Comparison of ENCODE assay signal across 8 mouse cellular contexts in genomic region chr12:112593951-112594915, GRCm38 (mm10). TPM values are rescaled to one million over a fixed set of nuclear protein-coding genes. Genes with fewer than 3 reads are reported as not detected.
DNase-seq lines count a peak whose midpoint lies in the region; ATAC-seq lines count a peak whose summit lies in the region.

No protein-coding gene starts in this region.

- WGBS in kidney, embryonic 16.5 days = 68% methylated on average over 16 of the region's 16 CpGs
- 77% methylated on average over 16 of the region's 16 CpGs for WGBS in midbrain, embryonic 14.5 days

- H3K27me3 ChIP-seq in kidney, embryonic 16.5 days (ENCODE audit: insufficient read depth, low read length) = 0 out of 2 replicates have a peak, but pooled peaks cover 2% of the 10 kb centered on the region
- H3K27me3 ChIP-seq in midbrain, embryonic 14.5 days (ENCODE audit: control insufficient read depth, insufficient read depth, low read length) = peaks cover 15% of the 10 kb centered on the region

- no peaks in the 10 kb centered on the region for H3K9me3 ChIP-seq in kidney, embryonic 16.5 days (ENCODE audit: low read length)
- no peaks in the 10 kb centered on the region for H3K9me3 ChIP-seq in midbrain, embryonic 14.5 days (ENCODE audit: control insufficient read depth, low read length)

- no peak for ATAC-seq in kidney, embryonic 16.5 days (ENCODE audit: low FRiP score, low TSS enrichment)
- ATAC-seq in activated CD4-positive, CD25-positive, alpha-beta regulatory T cell, adult 4 months = peak; percentile 79
- ATAC-seq in inflammation-experienced regulatory T-cells, adult 6 months = peak; percentile 78
- ATAC-seq in neutrophil, adult 5-6 weeks (ENCODE audit: extremely low read depth, insufficient number of reproducible peaks, low FRiP score, poor library complexity, severe bottlenecking) = 0 out of 2 replicates have a peak, but pooled peaks have one; percentile 18
- no peak for ATAC-seq in midbrain, embryonic 14.5 days (ENCODE audit: low FRiP score, low TSS enrichment)

- peaks cover 39% of the 10 kb centered on the region for H3K4me1 ChIP-seq in kidney, embryonic 16.5 days (ENCODE audit: insufficient read depth, low read length)
- H3K4me1 ChIP-seq in midbrain, embryonic 14.5 days (ENCODE audit: control insufficient read depth, insufficient read depth, low read length) = peaks cover 8% of the 10 kb centered on the region; the same call in 1 of the 2 replicates

- no peak overlapping the region for H3K4me3 ChIP-seq in kidney, embryonic 16.5 days (ENCODE audit: low read length)
- H3K4me3 ChIP-seq in midbrain, embryonic 14.5 days (replicated peaks; ENCODE audit: low read depth, low read length) = no peak overlapping the region

- no peak overlapping the region for H3K4me2 ChIP-seq in kidney, embryonic 16.5 days (replicated peaks; ENCODE audit: low read depth, low read length)
- no peak overlapping the region for H3K4me2 ChIP-seq in midbrain, embryonic 14.5 days (ENCODE audit: low read length)

- H3K36me3 ChIP-seq in kidney, embryonic 16.5 days (ENCODE audit: insufficient read depth, low read length) = no peaks in the 10 kb centered on the region
- no peaks in the 10 kb centered on the region for H3K36me3 ChIP-seq in midbrain, embryonic 14.5 days (ENCODE audit: control insufficient read depth, insufficient read depth, low read length)

- intact Hi-C loops in left cerebral cortex, postnatal 36 days (cut with DNase I) = no loop called here
- intact Hi-C loops in gastrocnemius, postnatal 14 days (cut with DNase I; ENCODE audit: low total_unique reads) = no loop called here

- H3K9ac ChIP-seq in kidney, embryonic 16.5 days (replicated peaks; ENCODE audit: low read length) = peak overlapping the region; percentile 29
- H3K9ac ChIP-seq in midbrain, embryonic 14.5 days (replicated peaks; ENCODE audit: low read length) = no peak overlapping the region

- H3K27ac ChIP-seq in kidney, embryonic 16.5 days (ENCODE audit: low read length) = no peak overlapping the region
- H3K27ac ChIP-seq in midbrain, embryonic 14.5 days (replicated peaks; ENCODE audit: low read depth, low read length) = no peak overlapping the region

- DNase-seq in kidney, adult 8-10 months = no peak
- DNase-seq in left cerebral cortex, postnatal 36 days (ENCODE audit: low spot score in 2 of 2) = no peak
- no peak for DNase-seq in midbrain, embryonic 14.5 days
- DNase-seq in gastrocnemius, postnatal 14 days = no peak

RNA-seq across cellular contexts. Expression of gene Inf2, which starts 5.6 kb away (rescaled TPM):
- polyA plus RNA-seq in kidney, embryonic 16.5 days (2015; fragmentation: Nextera tagmentation; extraction: Ambion mirVana) = 4.7 and 5.3 TPM in 2 replicates
- 10 to 100 TPM in 1 of 2 experiments, 1 to 10 TPM in 1; 9.9 to 11.0 TPM for polyA plus RNA-seq in activated CD4-positive, CD25-positive, alpha-beta regulatory T cell, adult 4 months (2017; shearing (Covaris generic))
- 10 to 100 TPM in 2 of 3 experiments, 1 to 10 TPM in 1; 9.8 to 12.8 (median 11.9) TPM for polyA plus RNA-seq in inflammation-experienced regulatory T-cells, adult 6 months (2017; shearing (Covaris generic))
- 5.8 and 6.5 TPM in 2 replicates for total RNA-seq in neutrophil, adult 5-6 weeks (2017)
- total RNA-seq in left cerebral cortex, postnatal 36 days (2021) = 100 to 1,000 TPM; 128 to 143 TPM
- polyA plus RNA-seq in midbrain, embryonic 14.5 days (2014; fragmentation: Nextera tagmentation; extraction: Ambion mirVana) = 0.89 and 1.6 TPM in 2 replicates
- 10 to 100 TPM; 15.0 to 16.1 TPM for total RNA-seq in gastrocnemius, postnatal 14 days (2021)

RNA-seq across cellular contexts. Expression of gene Adssl1, which starts 25.6 kb away (rescaled TPM):
- polyA plus RNA-seq in kidney, embryonic 16.5 days (2015; fragmentation: Nextera tagmentation; extraction: Ambion mirVana) = 10.7 and 12.7 TPM in 2 replicates
- 1 to 10 TPM in 1 of 2 experiments, under 1 TPM in 1; 0.86 to 1.3 TPM for polyA plus RNA-seq in activated CD4-positive, CD25-positive, alpha-beta regulatory T cell, adult 4 months (2017; shearing (Covaris generic))
- 1 to 10 TPM in 2 of 3 experiments, under 1 TPM in 1; 0.99 to 1.9 (median 1.6) TPM for polyA plus RNA-seq in inflammation-experienced regulatory T-cells, adult 6 months (2017; shearing (Covaris generic))
- 39.0 and 45.2 TPM in 2 replicates for total RNA-seq in neutrophil, adult 5-6 weeks (2017)
- total RNA-seq in left cerebral cortex, postnatal 36 days (2021) = 10 to 100 TPM; 14.3 to 25.8 TPM
- polyA plus RNA-seq in midbrain, embryonic 14.5 days (2014; fragmentation: Nextera tagmentation; extraction: Ambion mirVana) = 2.8 and 3.1 TPM in 2 replicates
- 100 to 1,000 TPM; 462 to 471 TPM for total RNA-seq in gastrocnemius, postnatal 14 days (2021)

RNA-seq across cellular contexts. Expression of gene Siva1, which starts 50.2 kb away (rescaled TPM):
- polyA plus RNA-seq in kidney, embryonic 16.5 days (2015; fragmentation: Nextera tagmentation; extraction: Ambion mirVana) = 273 and 296 TPM in 2 replicates
- polyA plus RNA-seq in activated CD4-positive, CD25-positive, alpha-beta regulatory T cell, adult 4 months (2017; shearing (Covaris generic)) = 10 to 100 TPM; 38.7 to 44.6 TPM
- polyA plus RNA-seq in inflammation-experienced regulatory T-cells, adult 6 months (2017; shearing (Covaris generic)) = 10 to 100 TPM; 34.6 to 68.7 (median 39.4) TPM
- 45.4 and 52.7 TPM in 2 replicates for total RNA-seq in neutrophil, adult 5-6 weeks (2017)
- total RNA-seq in left cerebral cortex, postnatal 36 days (2021) = 10 to 100 TPM; 17.8 to 23.0 TPM
- polyA plus RNA-seq in midbrain, embryonic 14.5 days (2014; fragmentation: Nextera tagmentation; extraction: Ambion mirVana) = 62.3 and 63.9 TPM in 2 replicates
- total RNA-seq in gastrocnemius, postnatal 14 days (2021) = 10 to 100 TPM; 16.9 to 18.7 TPM

Comparison
In these comparisons a context has a peak if more than half of its experiments do, and no peak if none do; other contexts are left out.
1. ATAC-seq: peak in activated CD4-positive, CD25-positive, alpha-beta regulatory T cell, adult 4 months (single experiment), inflammation-experienced regulatory T-cells, adult 6 months (single experiment) and neutrophil, adult 5-6 weeks (single experiment); none in kidney, embryonic 16.5 days (single experiment) and midbrain, embryonic 14.5 days (single experiment).